Mouse (Mus musculus) bone marrow, adult 2 months (tissue): ENCODE results near the gene Cbfa2t2.

Source experiments
- CTCF ChIP-seq: fragments of 200-500 bp; IDR thresholded peaks from 2 replicates; pipeline ENCODE4 v1.5.1; 2011; ENCODE audit warnings: low read length, control low read depth; ENCODE audit not compliant: control insufficient read depth, insufficient read depth
- POLR2A ChIP-seq: fragments of 200-500 bp; IDR thresholded peaks from 2 replicates; pipeline ENCODE4 v1.6.1; 2011; ENCODE audit warnings: low read depth, mild to moderate bottlenecking, control low read depth, low read length, borderline replicate concordance; ENCODE audit not compliant: control insufficient read depth

- TF ChIP-seq CTCF, result no peak
- no peak for TF ChIP-seq POLR2A
Measured at GRCm38 (mm10) chr2:154551927-154552326, 115.6 kb downstream of the Cbfa2t2 start.
